Mouse (Mus musculus) small intestine, adult 2 months (tissue): ENCODE measurements around the gene Gm17606.

Source experiments
- CTCF ChIP-seq: fragments of 200-500 bp; IDR thresholded peaks from 2 replicates; pipeline ENCODE4 v1.5.1; 2012; ENCODE audit warnings: low read depth, mild to moderate bottlenecking, control low read depth, inconsistent platforms, low read length, moderate library complexity, mixed read lengths; ENCODE audit not compliant: insufficient replicate concordance, insufficient read length; ENCODE audit errors: extremely low read depth
- POLR2A ChIP-seq: fragments of 200-500 bp; IDR thresholded peaks from 2 replicates; pipeline ENCODE4 v1.6.1; 2012; ENCODE audit warnings: low read depth, mild to moderate bottlenecking, control low read depth, inconsistent platforms, low read length, moderate library complexity

DNA sequence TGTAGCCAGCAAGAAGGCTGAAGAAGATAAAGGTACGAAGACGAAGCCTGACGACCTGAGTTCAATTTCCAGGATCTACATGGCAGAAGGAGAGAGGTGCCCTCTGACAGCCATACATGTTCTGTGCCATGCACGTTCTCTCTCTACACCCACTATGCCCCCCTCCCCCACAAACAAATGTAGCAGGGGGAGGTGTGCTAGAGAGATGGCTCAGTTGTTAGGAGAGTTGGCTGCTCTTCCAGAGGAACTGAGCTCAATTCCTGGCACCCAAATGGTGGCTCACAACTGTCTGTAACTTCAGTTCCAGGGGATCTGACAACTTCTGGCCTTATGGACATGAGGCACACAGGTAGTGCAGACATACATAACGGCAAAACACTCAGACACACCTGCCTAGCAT, 35.5 kb downstream of the Gm17606 start:
- TF ChIP-seq CTCF (no peak), POLR2A (no peak)
